Mouse (Mus musculus): ENCODE measurements around the gene Rps11.

GRCm38 (mm10) chr7:45145460-45145859 lies 21.2 kb upstream of the Rps11 start:
- TF ChIP-seq CTCF (IDR thresholded peaks at IDR 0.05; ENCODE audit: borderline replicate concordance, insufficient read depth, low read length), result no peak
- no peak for TF ChIP-seq POLR2A (IDR thresholded peaks at IDR 0.05; ENCODE audit: low read depth, low read length)
